Mouse (Mus musculus): ENCODE data around the gene Nudt7. TPM values are rescaled to one million over a fixed set of nuclear protein-coding genes. Genes with fewer than 3 reads are reported as not detected.

The Nudt7 gene
- total RNA-seq (2023), result 10 to 100 TPM; 12.5 to 18.3 TPM

DNA sequence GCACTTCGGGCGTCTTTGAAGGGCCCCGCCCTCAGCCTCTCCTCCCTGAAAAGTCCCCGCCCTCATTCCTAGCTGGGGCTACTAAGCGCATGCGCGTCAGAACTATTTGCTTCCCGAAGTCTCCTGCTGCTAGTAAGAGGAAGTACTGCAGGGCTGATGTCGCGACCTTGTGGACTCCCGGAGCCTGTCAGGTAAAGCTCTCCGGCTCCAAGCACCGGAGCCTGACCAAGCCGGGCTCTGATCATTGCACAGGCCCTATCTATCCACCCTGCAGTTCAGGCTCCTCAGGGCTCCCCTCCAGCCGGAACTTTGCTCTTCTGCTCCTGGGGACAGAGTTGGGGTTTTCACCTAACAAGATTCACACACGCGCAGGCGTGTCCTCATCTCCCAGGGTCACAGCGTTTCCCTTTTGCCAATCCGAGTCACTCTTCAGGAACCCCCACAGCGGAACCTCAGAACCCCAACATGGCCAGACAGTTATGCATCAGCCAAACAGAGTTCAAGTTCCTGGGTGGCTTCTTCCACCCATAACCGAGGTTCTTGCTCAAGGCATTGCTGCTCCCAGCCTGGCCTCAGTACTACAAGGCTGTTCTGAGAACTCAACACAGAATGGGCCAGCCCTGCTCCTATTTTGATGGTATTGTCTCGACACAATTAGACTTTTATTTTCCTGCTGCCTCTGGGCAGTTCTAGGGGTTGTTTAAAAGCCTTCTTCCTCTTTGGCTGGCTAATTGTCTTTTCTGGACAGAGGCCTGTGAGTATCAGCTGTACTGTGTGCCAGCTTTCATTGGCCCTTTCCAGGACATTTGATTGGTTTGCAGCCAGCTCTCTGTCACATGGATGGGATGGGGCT is at the start of gene Nudt7:
Gene Nudt7, plus strand, starts transcription at position 48 of the 853 bp plus-strand sequence.

Other genes with a start within 250 kb of the Nudt7 start
- not detected for gene Vat1l, start 72.1 kb downstream of the Nudt7 start, total RNA-seq (2023)